Mouse (Mus musculus) ovary, postnatal 14 days (tissue): ENCODE results near the gene Sbno2.

ENCODE experiments used
- DNase-seq: peaks from one replicate; pipeline ENCODE4 v3.0.0; 2022; ENCODE audit warnings: low spot score

Sbno2 gene

DNA sequence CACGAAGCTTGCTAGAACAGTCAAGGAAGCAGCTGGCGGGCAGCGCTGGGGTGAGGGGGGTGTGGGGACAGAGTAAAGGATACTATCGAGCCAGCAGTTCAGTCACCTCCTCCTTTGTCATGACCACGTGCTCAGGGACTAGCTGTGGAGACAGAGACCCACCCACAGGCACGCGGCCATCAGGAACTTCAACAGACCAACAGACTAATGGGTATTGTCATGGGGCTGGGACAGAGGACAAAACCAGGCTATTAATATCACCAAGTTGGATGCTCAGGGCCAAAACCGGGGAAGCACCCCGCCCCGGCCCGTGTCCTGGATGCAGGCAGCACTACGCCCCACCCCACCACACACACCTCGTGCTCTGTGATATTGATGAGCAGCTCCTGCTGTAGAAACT, 68.5 kb downstream of the Sbno2 start:
- DNase-seq, result no peak

- no peak for DNase-seq
Observed at GRCm38 (mm10) chr10:80035686-80036085, 69.7 kb downstream of the Sbno2 start.

- DNase-seq, result no peak
Observed at GRCm38 (mm10) chr10:80035148-80035547, 70.2 kb downstream of the Sbno2 start.

GRCm38 (mm10) chr10:80033511-80034391, 71.6 kb downstream of the Sbno2 start:
- no peak for DNase-seq

- DNase-seq, result no peak
Observed at GRCm38 (mm10) chr10:80032799-80033480, 72.4 kb downstream of the Sbno2 start.

GRCm38 (mm10) chr10:80030736-80031135, 74.6 kb downstream of the Sbno2 start:
- DNase-seq, result no peak

GRCm38 (mm10) chr10:80030191-80030590, 75.2 kb downstream of the Sbno2 start:
- no peak for DNase-seq

- no peak for DNase-seq
Observed at GRCm38 (mm10) chr10:80028521-80028846, 76.9 kb downstream of the Sbno2 start.

- DNase-seq, result no peak
Observed at GRCm38 (mm10) chr10:80027681-80028520, 77.5 kb downstream of the Sbno2 start.

DNA sequence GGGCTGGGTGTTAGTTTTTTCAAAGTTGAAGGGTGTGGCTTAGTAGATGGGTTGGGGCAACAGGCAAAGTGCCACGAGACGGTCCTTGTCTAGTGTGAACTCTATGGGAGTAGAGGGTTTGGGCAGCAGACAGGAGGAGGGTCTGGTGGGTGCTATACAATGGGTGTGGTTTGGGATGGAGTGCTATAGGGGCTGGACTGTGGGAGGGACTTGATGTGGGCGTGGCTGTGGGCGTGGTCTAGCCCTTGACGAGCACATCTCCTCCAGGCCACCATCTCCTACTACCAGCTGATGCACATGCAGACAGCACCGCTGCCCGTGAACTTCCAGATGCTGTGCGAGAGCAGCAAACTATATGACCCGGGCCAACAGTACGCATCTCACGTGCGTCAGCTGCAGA, 79.5 kb downstream of the Sbno2 start:
- no peak for DNase-seq

GRCm38 (mm10) chr10:80025463-80025862, 79.9 kb downstream of the Sbno2 start:
- no peak for DNase-seq

DNA sequence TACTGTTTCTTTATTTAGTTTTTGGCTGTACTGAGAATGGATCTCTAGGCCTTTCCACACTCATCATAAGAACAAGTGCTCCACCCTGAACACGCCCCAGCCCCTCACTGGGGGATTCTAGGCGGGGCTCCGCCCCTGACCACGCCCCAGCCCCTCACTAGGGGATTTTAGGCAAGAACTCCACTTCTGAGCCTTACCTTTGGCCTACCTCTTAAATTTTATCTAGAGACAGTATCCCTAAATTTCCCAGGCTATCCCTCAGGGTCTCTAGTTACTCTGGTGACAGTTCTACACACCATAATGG, 80.4 kb downstream of the Sbno2 start:
- DNase-seq, result no peak

- DNase-seq, result no peak
Observed at GRCm38 (mm10) chr10:80024229-80025043, 80.9 kb downstream of the Sbno2 start.

DNA sequence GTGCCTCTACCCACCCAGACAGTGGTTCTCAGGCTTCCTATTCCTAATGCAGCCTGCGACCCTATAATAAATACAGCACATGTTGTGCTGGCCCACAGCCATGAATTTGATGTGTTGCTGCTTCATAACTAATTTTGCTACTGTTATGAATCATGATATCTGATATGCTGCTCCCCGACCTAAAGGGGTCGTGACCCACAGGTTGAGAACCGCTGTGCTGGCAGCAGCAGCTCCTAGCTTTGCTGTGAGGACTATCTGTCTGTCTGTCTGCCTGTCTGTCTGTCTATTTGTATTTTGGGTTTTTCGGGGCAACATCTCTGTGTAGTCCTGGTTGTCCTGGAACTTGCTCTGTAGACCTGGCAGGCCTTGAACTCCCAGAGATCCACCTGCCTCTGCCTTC, 81.6 kb downstream of the Sbno2 start:
- DNase-seq, result no peak

- DNase-seq, result no peak
Observed at GRCm38 (mm10) chr10:80022806-80023205, 82.6 kb downstream of the Sbno2 start.

DNA sequence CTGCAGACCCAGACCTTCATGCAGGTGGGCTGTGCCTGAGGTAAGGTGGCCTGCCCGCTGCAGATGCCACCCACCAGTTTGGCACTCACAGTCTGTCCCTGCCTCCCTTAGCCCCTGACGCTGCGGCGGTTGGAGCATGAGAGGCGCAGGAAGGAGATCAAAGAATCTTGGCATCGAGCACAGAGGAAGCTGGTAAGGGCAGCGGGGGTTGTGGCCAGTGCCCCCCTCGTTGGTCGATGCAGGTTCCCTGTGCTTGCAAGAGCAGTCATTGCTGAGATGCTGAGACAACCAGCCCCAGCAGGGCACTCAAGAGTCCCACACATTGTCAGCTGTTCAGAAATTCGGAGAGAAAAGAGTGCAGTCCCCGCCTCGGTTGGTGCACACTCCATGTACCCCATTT, 83.2 kb downstream of the Sbno2 start:
- no peak for DNase-seq

GRCm38 (mm10) chr10:80021320-80021641, 84.1 kb downstream of the Sbno2 start:
- no peak for DNase-seq

- DNase-seq, result no peak
Observed at GRCm38 (mm10) chr10:80020603-80021319, 84.6 kb downstream of the Sbno2 start.

DNA sequence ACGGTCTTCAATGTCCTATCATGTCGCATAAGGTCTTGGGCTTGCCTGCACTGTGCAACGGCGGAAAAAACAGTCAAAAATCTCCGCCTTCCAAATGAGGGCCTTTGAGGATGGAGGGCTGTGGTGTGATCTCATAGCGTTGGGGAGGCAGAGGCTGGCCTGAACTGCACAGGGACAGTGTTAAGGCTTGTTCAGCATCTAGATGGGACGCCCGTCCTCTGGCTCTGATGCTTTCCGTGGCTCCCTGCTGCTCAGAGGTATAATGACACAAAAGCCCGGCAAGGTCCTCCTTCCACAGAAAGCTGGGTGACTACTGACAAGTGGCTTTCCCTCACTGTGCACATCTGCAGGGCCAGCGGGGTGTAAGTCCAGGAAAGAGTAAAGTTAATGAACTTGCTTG, 85.2 kb downstream of the Sbno2 start:
- no peak for DNase-seq

- DNase-seq, result no peak
Observed at GRCm38 (mm10) chr10:80019471-80020131, 85.8 kb downstream of the Sbno2 start.

DNA sequence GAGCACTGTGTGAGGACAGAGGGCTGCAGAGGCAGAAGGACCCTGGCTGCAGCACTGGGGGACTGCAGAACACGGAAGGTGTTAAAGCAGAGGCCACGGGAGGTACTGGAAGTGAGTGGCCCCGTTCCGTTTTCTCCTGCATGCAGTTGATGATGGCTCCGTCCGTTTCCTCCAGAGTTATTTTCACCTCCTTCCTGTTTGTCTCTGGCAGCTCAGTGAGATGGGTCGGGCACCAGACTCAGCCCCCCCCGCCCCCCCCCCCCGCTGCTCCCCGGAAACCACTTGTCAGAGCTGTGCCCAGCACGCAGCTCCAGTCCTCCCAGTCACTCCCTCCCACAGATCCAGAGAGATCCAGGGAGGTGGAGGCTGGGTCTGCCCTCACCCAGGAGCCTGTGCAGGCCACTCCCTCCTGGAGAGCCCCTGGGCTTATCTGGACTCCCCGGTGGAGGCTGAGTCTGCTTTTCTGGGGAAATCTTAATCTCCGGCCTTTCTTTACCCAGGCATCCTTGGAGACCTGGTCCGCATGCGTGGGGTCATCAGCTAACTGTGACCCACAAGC, 86.6 kb downstream of the Sbno2 start:
- no peak for DNase-seq
